Mouse (Mus musculus) liver, adult 2 months (tissue): ENCODE measurements around the gene Sys1.

ENCODE experiments used
- CTCF ChIP-seq: fragments of 200-500 bp; IDR thresholded peaks from 2 replicates; pipeline ENCODE4 v1.5.1; 2011; ENCODE audit warnings: low read depth, low read length, control low read depth
- POLR2A ChIP-seq: fragments of 200-500 bp; IDR thresholded peaks from 2 replicates; pipeline ENCODE4 v1.6.1; 2011; ENCODE audit warnings: low read length, control low read depth; ENCODE audit not compliant: insufficient read depth; ENCODE audit errors: extremely low read depth

- TF ChIP-seq POLR2A: no peak
- no peak for TF ChIP-seq CTCF
Measured at GRCm38 (mm10) chr2:164425401-164425800, 31.4 kb upstream of the Sys1 start.
